Mouse (Mus musculus): ENCODE measurements around the gene Oas1g.

GRCm38 (mm10) chr5:120849601-120850136 lies 37.7 kb downstream of the Oas1g start:
- no peak for TF ChIP-seq CTCF (IDR thresholded peaks at IDR 0.05; ENCODE audit: insufficient read depth, low read depth, low read length)
- TF ChIP-seq POLR2A (IDR thresholded peaks at IDR 0.05; ENCODE audit: insufficient read depth, low read depth, low read length), result no peak

All from olfactory bulb, adult 2 months (tissue).